Mouse (Mus musculus) natural killer cell, adult 2 months (primary cell): ENCODE measurements around the gene Parp1.

ENCODE experiments used
- DNase-seq, 2 experiments: peaks; one replicate each; pipeline ENCODE4 v3.0.0; 2022; ENCODE audit warnings: low spot score in 2 of 2

Parp1 gene

DNA sequence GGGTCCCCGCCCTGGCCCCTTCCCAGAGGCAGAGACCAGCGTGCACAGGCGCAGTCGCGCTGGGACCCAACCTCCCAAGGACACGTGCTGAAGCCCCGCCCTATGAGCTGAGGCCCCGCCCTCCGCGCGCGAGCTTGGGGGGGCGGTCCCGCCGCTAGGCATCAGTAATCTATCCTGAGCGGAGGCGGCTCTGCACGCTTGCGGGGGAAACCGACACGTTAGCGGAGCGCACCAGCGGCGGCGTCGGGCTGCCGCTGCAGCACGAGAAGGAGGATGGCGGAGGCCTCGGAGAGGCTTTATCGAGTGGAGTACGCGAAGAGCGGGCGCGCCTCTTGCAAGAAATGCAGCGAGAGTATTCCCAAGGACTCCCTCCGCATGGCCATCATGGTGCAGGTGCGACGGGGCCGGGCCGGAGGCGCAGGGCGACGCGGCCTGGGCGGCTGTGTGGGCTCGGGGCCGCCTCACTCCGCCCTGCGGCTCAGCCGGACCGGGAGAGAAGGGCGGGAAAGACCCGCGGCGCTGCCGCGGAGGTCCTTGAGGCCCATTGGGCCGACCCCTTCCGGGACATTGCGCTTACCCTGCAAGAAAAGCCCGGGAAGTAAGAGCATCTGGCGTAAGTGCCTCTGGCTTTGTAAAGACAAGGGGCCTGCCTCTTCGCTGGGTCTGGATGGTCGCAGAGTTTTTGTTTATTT lies at the start of gene Parp1:
Parp1 (plus strand) TSS at position 164 of the 692 bp plus-strand sequence.
- DNase-seq, result peak; percentile 85 to 92

DNA sequence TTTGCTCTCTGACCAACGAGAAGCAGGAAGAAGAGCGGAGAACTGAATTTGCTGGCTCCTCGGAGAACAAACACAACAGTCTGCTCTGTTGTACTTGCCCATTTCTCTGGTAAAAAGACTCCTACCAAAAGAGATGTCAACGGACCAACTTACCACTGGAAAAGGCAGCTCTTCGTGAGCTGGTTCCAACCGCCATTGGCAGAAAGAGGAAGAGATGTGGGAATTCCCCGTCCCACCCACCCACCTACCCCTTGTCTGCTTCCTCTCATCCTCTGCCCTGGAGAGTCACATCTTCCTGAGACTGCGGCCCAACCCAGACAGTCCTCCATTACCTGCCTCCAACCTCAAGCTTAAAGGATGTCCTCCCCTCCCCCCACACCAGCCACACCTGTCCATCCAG lies 49.2 kb upstream of the Parp1 start:
- no peak for DNase-seq

DNA sequence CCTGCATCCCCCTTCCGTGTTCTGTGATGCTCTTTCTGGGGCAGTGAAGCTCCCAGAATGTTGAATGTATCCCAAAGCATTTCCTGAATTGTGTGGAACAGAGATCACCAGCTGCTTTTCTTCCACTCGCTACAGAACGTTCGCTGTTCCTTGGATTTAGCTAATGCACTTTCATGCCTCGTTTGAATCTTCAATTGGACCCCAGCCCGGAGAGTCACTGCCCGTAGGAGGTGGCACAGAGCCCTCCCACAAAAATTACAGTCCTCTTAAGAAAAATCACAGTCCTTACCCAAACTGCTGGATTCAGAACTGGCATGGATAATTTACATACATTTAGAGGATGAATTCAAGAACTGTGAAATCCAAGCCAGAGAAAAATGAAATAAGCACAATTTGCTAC lies 48.5 kb upstream of the Parp1 start:
- DNase-seq, result no peak

DNA sequence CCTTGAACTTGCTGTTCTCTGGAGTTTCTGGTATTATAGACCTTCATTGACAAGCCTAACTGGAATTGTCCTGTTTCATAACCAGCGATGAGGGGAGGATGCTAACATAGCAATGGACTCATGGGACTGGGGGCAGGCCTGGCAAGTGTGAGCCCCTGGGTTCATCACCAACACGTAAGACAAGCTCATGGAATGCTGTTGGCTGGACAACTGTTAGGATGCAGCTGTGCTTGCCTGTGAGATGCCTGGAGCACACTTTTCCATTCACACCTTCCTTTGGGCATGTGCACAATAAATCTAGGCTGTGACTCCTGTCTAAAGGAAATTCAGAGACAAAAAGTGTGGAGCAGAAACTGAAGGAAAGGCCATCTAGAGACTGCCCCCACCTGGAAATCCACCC lies 45.4 kb upstream of the Parp1 start:
- no peak for DNase-seq

DNA sequence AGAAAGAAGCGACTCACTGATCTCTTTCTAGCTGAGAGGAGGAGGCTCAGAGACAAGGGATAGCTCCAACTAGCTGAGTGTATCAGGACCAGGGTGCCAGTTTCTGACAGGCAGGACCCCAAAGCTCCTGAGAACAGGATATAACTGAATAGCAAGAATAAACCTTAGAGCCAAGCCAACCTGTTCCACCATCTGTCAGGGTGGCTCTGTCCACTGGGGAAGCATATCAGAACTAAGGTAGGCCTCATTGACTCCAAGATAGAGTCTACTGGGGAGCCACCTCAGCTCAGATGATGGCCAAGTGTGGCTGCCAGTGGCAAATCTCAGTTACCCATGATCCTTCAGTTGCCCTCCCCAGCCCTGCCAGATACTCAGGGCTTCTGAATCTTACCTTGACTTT lies 43.4 kb upstream of the Parp1 start:
- DNase-seq, result no peak

DNA sequence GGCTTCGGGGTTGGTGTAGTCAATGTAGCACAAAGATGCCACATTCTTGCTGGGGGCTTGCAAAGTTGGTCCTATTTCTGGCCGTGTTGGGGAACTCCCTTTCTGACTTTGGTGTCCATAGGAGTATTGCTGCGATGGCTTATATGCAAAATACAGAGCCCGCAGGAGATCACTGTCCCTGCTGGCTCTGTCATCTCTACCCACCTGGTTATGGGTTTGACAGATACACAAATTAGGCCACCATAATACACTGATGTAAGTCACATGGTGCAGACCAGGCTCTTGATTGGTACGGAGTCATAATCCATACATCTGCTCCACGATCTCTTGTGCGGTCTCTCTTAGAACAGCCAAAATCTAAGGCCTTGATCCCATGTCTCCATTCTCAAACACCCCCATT lies 38.9 kb upstream of the Parp1 start:
- DNase-seq, result peak in 1 of 2 experiments; percentile 30

DNA sequence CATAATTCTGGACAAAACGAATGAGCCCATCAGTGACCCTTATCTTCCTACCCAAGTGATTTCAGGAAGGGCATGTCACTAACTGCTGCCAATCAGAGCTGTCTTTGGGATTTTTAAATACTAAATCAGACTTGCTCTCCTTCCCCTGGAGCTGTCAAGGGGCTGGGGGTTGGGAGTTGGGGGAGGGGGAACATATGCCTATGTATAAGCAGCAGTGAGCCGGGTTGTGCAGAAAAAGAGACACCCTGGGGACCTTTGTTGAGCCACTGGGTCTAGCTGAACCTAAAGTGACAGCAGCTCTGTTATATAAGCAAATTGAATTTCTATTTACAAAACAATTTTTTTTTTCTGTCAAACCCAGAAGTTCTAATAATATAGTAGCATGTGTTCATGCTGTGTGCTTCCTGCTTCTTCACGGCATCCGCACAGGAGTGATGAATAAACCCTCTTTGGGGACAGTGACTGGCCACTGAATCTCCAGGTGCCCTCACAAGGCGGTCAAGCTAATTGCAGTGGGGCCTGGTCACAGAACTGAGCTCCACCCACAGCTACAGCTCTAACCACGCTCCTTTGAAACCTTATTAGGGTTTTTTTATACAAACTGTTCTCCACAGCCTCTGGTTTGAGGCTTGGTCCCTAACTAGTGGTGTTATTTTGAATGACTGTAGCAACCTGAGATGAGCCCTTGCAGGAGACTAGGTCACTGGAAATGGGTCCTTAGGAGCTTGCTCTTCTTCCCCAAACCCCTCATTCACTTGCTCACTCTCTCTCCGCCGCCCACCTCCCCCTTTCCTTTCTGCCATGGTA lies 38.1 kb upstream of the Parp1 start:
- peak in 1 of 2 experiments; percentile 38 for DNase-seq

DNA sequence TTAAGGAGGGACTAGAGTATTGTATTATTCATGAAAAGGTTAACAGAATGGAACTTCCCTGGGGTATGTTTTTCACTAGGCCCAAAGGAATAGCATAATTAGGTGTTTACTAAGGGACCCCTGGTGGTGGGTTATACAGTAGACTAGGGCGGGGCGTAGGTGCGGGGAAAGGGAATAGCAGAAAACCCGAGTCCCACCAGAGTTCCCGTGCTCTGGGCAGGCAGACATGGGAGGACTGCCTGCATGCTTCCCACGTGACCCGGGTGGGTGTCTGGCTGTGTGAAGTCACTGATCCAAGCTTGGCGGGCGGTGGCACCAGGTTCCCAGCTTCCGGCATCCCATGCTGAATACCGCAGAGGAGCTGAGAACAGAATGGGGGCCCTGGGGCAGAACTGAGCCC lies 36.1 kb upstream of the Parp1 start:
- no peak for DNase-seq

DNA sequence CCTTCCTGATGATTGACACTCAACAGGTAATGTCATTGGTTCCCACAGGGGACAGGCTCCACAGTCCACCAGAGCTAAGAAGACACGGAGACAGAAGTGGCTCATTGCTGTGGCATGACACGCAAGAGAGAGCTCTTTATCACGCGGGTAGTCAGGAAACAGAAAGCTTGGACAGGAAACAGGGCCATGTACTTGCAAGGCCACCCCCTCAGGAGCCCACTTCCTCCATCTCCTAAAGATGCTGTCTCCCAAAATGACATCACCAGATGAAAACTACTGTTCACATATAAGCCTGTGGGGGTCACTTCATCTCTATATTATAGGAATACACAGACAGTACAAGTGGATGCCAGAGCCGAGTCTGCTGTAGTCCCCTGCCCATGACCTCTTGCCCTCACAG lies 32.0 kb upstream of the Parp1 start:
- DNase-seq, result peak in 1 of 2 experiments; percentile 38

DNA sequence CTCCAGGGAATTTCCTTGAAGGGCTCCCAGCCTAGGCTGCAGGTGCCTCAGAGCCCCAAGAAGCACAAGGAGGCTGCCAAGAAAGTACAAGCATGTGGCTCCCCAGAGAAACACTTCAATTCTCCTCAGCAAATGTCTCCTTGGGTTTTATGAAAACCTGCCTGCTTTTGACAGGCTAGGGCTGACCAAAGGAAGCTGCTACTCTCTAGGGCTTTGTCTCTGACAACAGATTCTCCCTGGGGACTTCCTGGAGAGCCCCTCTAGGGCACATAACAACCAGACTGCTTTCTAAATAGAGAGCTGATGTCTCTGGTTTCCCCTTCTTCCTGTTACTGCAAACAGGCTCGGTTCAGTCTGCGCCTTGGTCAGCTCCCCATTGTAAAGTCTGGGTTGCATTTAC lies 27.5 kb upstream of the Parp1 start:
- peak in 1 of 2 experiments; percentile 76 for DNase-seq

DNA sequence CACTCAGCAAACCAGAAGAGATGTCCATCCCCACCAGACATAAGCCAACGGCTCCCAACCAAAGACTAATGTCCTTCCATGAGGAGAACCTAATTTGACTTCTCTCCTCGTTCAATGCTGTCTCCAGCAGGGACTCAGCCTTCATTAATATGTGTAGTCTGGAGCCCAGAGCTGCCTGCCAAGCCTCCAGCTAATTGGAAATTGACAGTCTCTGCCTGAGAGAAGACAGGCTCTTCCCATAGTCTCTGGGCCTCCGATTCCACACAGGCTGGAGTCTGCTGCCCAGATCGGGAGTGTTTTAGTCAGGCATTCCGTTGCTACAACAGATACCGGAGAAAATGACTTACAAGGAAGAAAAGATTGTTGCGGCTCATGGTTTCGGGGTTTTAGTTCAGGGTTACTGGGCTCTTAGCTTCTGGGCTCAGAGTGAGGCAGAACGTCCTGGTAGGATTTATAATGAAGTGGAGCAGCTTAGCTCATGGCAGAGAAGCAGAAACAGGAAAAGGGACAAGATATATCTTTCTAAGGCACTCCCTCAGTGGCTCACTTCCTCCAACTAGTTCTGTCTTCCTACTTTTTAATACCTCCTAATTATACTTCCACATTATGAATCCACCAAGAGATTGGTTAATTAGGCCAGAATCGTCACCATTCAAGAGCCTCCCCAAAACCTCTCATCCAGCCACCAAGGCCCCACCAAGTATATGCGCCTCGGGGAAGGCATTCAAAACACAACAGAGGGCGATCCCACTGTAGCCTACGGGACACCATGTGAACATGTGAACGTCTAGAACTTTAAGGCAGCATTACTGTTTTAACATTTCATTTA lies 26.6 kb upstream of the Parp1 start:
- no peak for DNase-seq

DNA sequence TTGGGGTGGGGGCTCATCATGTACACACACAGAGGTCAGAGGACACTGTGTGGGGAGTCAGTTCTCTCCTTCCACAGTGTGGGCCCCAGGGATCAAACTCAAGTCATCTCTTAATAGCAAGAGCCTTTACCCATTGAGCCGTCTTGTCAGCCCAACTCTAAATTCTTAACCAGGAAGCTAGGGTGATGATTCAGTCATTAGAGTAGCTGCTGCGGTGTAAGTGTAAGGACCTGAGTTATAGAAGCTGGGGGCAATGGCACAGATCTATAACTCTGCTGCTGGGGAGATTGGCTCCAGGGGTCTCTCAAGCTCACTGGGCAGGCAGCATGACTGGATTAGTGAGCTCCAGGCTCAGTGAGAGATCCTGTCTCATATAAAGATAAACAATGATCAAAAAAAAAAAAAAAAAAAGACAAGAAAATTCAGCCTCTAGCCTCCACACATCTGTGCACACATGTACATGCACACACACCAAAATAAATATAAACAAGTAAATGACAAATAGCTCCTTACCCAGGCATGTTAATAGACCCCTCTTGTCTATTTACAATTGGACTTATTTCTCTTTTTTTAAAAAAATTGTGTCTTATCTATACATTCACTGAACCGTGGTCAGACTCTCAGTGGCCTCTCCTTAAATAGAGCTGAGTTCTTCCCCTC lies 25.9 kb upstream of the Parp1 start:
- no peak for DNase-seq

DNA sequence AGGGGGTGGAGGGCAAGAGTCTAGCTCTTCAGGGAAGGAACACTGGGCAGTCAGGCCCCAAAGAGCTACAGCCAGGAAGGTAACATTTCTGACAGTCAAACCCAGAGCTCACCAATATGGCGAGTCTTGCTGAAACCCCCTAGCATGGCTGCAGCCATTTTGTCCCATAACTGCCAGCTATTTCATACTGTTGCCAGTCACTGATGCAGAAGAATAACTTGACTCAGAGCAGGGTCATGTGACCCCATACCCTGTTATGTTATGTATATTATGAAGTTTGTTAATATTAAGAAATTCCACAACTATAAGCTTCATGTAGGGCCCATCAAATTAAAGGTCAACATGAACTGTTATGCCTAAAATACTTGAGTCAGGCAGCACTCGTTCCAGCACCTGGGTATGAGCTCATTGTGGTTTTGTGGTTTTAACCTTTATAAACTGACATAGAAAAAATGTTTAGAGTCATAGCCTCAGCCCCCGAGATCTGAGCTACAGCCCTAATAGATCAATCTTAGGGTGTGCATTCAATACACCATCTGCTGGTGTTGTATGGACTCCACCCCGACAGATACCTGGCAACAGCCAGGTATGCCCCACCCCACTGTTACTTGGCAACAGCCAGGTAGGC lies 22.7 kb upstream of the Parp1 start:
- peak; percentile 34 to 67 for DNase-seq

DNA sequence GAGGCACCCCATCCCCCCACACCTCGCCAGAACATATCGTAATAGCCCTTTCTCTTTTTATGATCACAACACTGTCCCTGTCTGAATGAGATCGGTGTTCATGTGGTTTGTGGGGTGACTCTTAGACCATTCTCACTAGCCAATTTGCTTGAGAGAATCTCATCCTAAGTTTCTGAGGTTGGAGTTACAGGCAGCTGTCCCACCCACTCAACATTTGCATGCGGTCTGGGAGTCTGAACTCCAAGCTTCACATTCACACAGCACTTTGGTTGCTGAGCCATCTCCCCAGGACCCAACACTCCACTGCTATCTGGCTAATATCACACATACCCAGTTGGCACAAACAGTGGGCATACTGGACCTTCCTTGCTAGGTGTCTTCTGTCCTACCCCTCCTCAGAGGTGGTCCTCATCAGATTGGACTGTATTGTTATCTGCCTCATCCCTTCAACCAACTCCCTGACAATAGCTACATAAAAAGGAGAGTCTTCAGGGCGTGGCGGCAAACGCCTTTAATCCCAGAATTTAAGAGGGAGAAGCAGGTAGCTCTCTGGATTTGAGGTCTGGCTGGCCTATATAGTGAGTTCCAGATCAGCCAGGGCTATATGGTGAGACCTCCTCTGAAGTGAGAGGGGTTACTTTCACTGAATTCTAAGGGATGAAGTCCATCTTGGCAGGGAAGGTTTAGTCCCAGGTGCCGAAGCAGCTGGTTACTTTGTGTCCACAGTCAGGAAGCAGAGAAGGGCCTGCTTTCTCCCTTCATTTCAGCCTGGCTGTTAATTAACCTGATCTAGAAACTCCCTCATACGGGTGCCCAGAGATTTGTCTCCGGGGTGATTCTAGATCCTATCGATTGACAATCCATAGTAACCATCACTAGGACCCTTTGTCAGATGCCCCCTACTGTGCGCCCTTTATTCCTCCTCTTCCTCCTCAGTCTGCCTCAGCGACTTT lies 21.6 kb upstream of the Parp1 start:
- DNase-seq, result no peak

DNA sequence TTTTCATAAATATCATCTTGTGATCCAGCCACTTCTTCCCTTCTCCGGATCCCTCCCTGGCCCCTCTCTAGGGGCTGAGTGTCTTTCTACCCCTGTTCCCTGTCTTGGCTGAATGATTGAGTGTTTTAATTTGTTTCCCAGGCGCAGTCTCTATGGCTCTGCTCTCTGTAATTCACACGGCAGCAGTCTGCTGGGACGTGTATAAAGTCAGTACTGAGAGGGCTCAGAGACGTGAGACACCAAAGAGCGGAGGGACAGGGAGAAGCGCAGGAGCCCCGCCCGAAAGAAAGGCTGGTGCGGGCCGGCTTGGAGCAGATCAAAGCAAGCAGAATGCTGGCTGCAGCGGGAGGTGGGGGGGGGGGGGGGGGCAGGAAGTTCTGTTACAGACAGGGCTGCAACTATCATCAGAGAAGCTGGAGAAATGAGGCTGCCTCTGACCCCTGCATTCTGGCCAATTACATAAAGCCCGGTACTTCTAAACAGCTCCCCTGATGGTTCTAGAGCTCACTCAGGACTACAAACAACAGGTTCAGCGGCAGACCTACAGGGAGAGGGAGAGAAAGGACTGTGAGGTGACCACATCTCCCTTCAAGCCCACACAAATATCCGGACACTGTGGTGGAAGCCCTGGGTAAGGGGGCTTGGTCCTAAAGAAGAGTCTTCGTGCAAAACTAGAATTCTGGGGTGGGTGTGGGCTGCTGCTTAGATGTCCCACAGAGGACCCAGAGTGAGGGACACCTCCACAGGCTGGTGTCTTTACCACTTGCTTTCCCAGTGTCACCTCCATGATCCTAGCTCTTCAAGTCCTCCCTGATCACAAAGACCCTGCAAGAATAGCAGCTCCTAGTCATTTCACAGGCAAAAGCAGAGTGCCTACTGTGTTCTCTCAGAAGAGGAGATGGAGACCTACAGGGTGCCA lies 20.7 kb upstream of the Parp1 start:
- DNase-seq, result peak; percentile 45 to 55

DNA sequence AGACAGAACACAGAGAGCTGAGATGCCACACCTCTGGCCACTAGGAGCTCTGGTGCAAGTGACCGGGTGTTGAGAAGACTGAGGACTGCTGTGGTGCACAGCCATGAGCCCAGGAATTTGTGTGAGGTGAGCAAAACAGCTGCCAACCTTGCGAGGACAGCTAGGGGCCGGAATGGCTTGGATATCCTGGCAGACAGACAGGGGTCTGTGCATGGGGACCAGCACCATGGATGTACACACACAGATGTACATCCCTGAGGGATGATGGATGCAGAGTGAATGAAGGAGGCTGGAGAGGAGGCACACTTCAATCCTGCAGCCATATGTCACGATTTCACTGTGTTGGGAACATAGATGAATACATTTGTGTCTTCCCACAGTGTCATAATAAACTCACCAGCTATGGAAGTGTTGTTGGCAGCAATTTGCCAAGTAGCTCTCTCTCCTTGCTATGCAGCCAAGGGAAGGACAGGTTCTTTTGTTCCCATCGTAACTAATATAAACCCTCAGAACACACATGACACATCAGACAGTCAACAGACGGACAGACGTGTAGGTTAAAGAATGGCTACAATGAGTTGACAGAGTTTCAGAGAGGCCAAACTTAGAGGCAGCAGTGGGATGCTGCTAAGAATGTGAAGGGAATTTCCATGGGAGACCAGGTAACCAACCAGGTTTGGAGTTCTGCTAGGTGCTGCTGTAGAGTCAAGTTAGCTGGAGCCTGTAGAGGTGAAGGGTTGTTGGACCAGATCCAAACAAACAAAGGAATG lies 19.0 kb upstream of the Parp1 start:
- no peak for DNase-seq

DNA sequence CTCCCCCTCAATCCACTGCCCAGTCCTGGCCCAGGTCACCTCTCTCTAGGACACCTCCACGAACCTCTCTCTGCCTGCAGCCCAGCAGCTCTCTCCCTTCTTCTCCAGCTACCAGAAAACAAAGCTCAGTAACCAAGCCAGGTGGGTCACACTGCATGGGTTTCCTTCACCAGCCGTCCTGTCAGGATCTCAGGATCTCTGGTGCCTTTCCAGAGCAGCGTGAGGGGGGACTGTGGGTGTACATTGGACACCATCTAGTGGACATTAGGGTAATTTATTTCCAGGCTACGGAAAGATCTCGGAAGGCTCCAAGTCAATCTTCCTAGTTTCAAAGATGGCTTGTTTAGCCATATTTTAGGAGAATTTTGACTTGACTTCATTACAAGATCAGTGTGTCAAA lies 18.0 kb upstream of the Parp1 start:
- no peak for DNase-seq

DNA sequence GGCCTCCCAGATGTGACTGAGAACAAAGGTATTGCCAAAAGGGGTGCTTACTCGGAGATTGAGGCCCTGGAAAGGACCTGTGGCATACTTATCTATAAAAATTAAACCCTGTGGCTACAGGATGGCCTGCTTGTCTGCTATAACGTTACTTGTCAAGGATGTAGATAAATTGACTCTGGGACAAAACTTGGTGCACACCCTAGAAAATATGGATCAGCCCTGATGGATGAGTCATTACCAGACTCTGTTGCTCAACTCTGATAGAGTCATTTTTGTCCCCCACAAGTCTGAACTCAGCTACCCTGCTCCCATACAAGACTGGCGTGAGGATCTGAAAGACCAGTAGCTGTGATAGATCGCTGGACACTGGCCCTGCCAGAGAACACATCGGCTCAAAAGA lies 11.8 kb upstream of the Parp1 start:
- no peak for DNase-seq
